Mouse (Mus musculus) lung, embryonic 16.5 days (tissue): ENCODE measurements at regions not wholly inside any gene's neighbourhood (a gene's known extent, or its start where the extent isn't known, plus 50 kb on each side); places are given as distances from the start of the nearest gene placed in this dataset.
A peak's percentile ranks its signal among the peaks of the same experiment; 100 is the strongest.

Experiments
- ATAC-seq: fragments of 200-750 bp; cut with Nextera tagmentation; 2 replicates; pipeline ENCODE4 v1.8.0; 2017; ENCODE audit warnings: low read depth, mild to moderate bottlenecking, moderate library complexity
- H3K27ac ChIP-seq: fragments of 300-500 bp; sonication (generic); 2 replicates; pipeline ENCODE4 v1.5.1; 2014; ENCODE audit warnings: mild to moderate bottlenecking, control low read depth, low read length
- H3K27me3 ChIP-seq: fragments of 300-500 bp; sonication (generic); 2 replicates; pipeline ENCODE4 v1.6.1; 2014; ENCODE audit warnings: low read depth, low read length, mixed read lengths; ENCODE audit not compliant: control insufficient read depth, insufficient read depth
- H3K36me3 ChIP-seq: fragments of 300-500 bp; sonication (generic); 2 replicates; pipeline ENCODE4 v1.6.1; 2014; ENCODE audit warnings: low read length; ENCODE audit not compliant: control insufficient read depth, insufficient read depth
- H3K4me1 ChIP-seq: fragments of 300-500 bp; sonication (generic); replicated peaks from 2 replicates; pipeline ENCODE4 v1.6.1; 2014; ENCODE audit warnings: low read length, mixed read lengths; ENCODE audit not compliant: control insufficient read depth, insufficient read depth
- H3K4me2 ChIP-seq: fragments of 300-500 bp; sonication (generic); 2 replicates; pipeline ENCODE4 v1.6.1; 2014; ENCODE audit warnings: low read depth, low read length, control low read depth
- H3K4me3 ChIP-seq: fragments of 300-500 bp; sonication (generic); 2 replicates; pipeline ENCODE4 v1.5.1; 2014; ENCODE audit warnings: mild to moderate bottlenecking, low read length, control low read depth
- H3K9ac ChIP-seq: fragments of 300-500 bp; sonication (generic); 2 replicates; pipeline ENCODE4 v1.6.1; 2014; ENCODE audit warnings: low read length, control low read depth
- H3K9me3 ChIP-seq: fragments of 300-500 bp; sonication (generic); 2 replicates; pipeline ENCODE4 v1.6.1; 2016; ENCODE audit warnings: low read length; ENCODE audit not compliant: control insufficient read depth
- WGBS: fragments of 180-500 bp; shearing (Covaris S2); extraction: QIAGEN DNeasy Blood & Tissue Kit; methylation state at CpG from one replicate; pipeline ENCODE4 v1.1.7; 2014; 5-methylcytosine and 5-hydroxymethylcytosine counted together

- Histone ChIP-seq H3K9ac (no peak overlapping the region), H3K4me2 (no peak overlapping the region), H3K4me3 (no peak overlapping the region), H3K27ac (no peak overlapping the region), H3K36me3 (no peaks in the 10 kb centered on the region), H3K27me3 (no peaks in the 10 kb centered on the region; the same call in 1 of the 2 replicates), H3K9me3 (no peaks in the 10 kb centered on the region), H3K4me1 (peaks cover 10% of the 10 kb centered on the region)
- WGBS, result 67% methylated on average over 4 of the region's 4 CpGs
- no peak for ATAC-seq
Measured at GRCm38 (mm10) chr11:114439314-114439713, 229.0 kb upstream of the Rpl38 start.

- H3K36me3 ChIP-seq, result no peaks in the 10 kb centered on the region
- no peak overlapping the region for H3K27ac ChIP-seq
- 15% methylated on average over 1 of the region's 1 CpGs for WGBS
- no peaks in the 10 kb centered on the region for H3K27me3 ChIP-seq
- no peak overlapping the region for H3K4me3 ChIP-seq
- H3K9ac ChIP-seq, result no peak overlapping the region
- H3K9me3 ChIP-seq, result no peaks in the 10 kb centered on the region
- no peak overlapping the region for H3K4me2 ChIP-seq
- H3K4me1 ChIP-seq, result no peaks in the 10 kb centered on the region
- no peak for ATAC-seq
Measured at GRCm38 (mm10) chr11:114435788-114436187, 232.5 kb upstream of the Rpl38 start.

- WGBS, result 22% methylated on average over 5 of the region's 5 CpGs
Measured at GRCm38 (mm10) chr11:114433561-114433960, 234.8 kb upstream of the Rpl38 start.

GRCm38 (mm10) chr11:114425447-114425846 is 242.9 kb upstream of the Rpl38 start:
- H3K36me3 ChIP-seq, result no peaks in the 10 kb centered on the region
- no peak overlapping the region for H3K9ac ChIP-seq
- no peaks in the 10 kb centered on the region for H3K9me3 ChIP-seq
- H3K27ac ChIP-seq, result no peak overlapping the region
- no peak for ATAC-seq
- no peak overlapping the region for H3K4me2 ChIP-seq
- no peaks in the 10 kb centered on the region for H3K4me1 ChIP-seq
- WGBS, result 88% methylated on average over 14 of the region's 14 CpGs
- H3K27me3 ChIP-seq, result no peaks in the 10 kb centered on the region
- H3K4me3 ChIP-seq, result no peak overlapping the region

More at GRCm38 (mm10) chr11:114433561-114433960, 234.8 kb upstream of the Rpl38 start:
- no peak for ATAC-seq
- H3K4me2 ChIP-seq, result no peak overlapping the region
- no peaks in the 10 kb centered on the region for H3K36me3 ChIP-seq
- no peaks in the 10 kb centered on the region for H3K9me3 ChIP-seq
- no peak overlapping the region for H3K9ac ChIP-seq
- H3K4me3 ChIP-seq, result no peak overlapping the region
- no peaks in the 10 kb centered on the region for H3K27me3 ChIP-seq
- H3K4me1 ChIP-seq, result no peaks in the 10 kb centered on the region
- H3K27ac ChIP-seq, result no peak overlapping the region

GRCm38 (mm10) chr11:114423322-114423721 is 245.0 kb upstream of the Rpl38 start:
- H3K4me1 ChIP-seq, result no peaks in the 10 kb centered on the region
- H3K9ac ChIP-seq, result no peak overlapping the region
- no peaks in the 10 kb centered on the region for H3K27me3 ChIP-seq
- H3K4me3 ChIP-seq, result no peak overlapping the region
- WGBS, result 62% methylated on average over 19 of the region's 19 CpGs
- no peak overlapping the region for H3K27ac ChIP-seq
- peak; percentile 10; the same call in 1 of the 2 replicates for ATAC-seq
- H3K36me3 ChIP-seq, result no peaks in the 10 kb centered on the region
- H3K4me2 ChIP-seq, result no peak overlapping the region
- H3K9me3 ChIP-seq, result no peaks in the 10 kb centered on the region

GRCm38 (mm10) chr11:114419002-114419401 is 249.3 kb upstream of the Rpl38 start:
- no peak for ATAC-seq
- no peaks in the 10 kb centered on the region for H3K9me3 ChIP-seq
- no peak overlapping the region for H3K27ac ChIP-seq
- no peak overlapping the region for H3K4me2 ChIP-seq
- H3K4me1 ChIP-seq, result no peaks in the 10 kb centered on the region
- WGBS, result 80% methylated on average over 7 of the region's 7 CpGs
- H3K36me3 ChIP-seq, result no peaks in the 10 kb centered on the region
- H3K9ac ChIP-seq, result no peak overlapping the region
- H3K4me3 ChIP-seq, result no peak overlapping the region
- no peaks in the 10 kb centered on the region for H3K27me3 ChIP-seq

- H3K9me3 ChIP-seq, result no peaks in the 10 kb centered on the region
- H3K27ac ChIP-seq, result no peak overlapping the region
- H3K4me2 ChIP-seq, result no peak overlapping the region
- H3K9ac ChIP-seq, result no peak overlapping the region
- H3K27me3 ChIP-seq, result no peaks in the 10 kb centered on the region
- no peaks in the 10 kb centered on the region for H3K36me3 ChIP-seq
- no peaks in the 10 kb centered on the region for H3K4me1 ChIP-seq
- peak; percentile 34; the same call in 1 of the 2 replicates for ATAC-seq
- H3K4me3 ChIP-seq, result no peak overlapping the region
- 44% methylated on average over 6 of the region's 6 CpGs for WGBS
Measured at GRCm38 (mm10) chr11:114416168-114416567, 252.2 kb upstream of the Rpl38 start.

- Histone ChIP-seq H3K9me3 (no peaks in the 10 kb centered on the region), H3K27me3 (peaks cover 3% of the 10 kb centered on the region; the same call in 1 of the 2 replicates), H3K9ac (no peak overlapping the region), H3K4me3 (no peak overlapping the region), H3K36me3 (no peaks in the 10 kb centered on the region), H3K4me1 (no peaks in the 10 kb centered on the region; the same call in 1 of the 2 replicates), H3K4me2 (no peak overlapping the region), H3K27ac (no peak overlapping the region)
- WGBS, result 36% methylated on average over 4 of the region's 4 CpGs
- ATAC-seq, result no peak
Measured at GRCm38 (mm10) chr11:114404401-114404800, 263.9 kb upstream of the Rpl38 start.

GRCm38 (mm10) chr11:114402556-114403320 is 265.6 kb upstream of the Rpl38 start:
- Histone ChIP-seq H3K36me3 (no peaks in the 10 kb centered on the region), H3K4me2 (no peak overlapping the region), H3K4me1 (no peaks in the 10 kb centered on the region; the same call in 1 of the 2 replicates), H3K9me3 (no peaks in the 10 kb centered on the region), H3K4me3 (no peak overlapping the region), H3K9ac (no peak overlapping the region), H3K27ac (no peak overlapping the region), H3K27me3 (peaks cover 13% of the 10 kb centered on the region)
- WGBS, result 37% methylated on average over 15 of the region's 15 CpGs
- no peak for ATAC-seq
